Mouse (Mus musculus): ENCODE data around the gene Fndc7. TPM values are rescaled to one million over a fixed set of nuclear protein-coding genes. Genes with fewer than 3 reads are reported as not detected.

The Fndc7 gene
- total and polyA plus RNA-seq, 2 experiments from 2014 or later, result not detected

DNA sequence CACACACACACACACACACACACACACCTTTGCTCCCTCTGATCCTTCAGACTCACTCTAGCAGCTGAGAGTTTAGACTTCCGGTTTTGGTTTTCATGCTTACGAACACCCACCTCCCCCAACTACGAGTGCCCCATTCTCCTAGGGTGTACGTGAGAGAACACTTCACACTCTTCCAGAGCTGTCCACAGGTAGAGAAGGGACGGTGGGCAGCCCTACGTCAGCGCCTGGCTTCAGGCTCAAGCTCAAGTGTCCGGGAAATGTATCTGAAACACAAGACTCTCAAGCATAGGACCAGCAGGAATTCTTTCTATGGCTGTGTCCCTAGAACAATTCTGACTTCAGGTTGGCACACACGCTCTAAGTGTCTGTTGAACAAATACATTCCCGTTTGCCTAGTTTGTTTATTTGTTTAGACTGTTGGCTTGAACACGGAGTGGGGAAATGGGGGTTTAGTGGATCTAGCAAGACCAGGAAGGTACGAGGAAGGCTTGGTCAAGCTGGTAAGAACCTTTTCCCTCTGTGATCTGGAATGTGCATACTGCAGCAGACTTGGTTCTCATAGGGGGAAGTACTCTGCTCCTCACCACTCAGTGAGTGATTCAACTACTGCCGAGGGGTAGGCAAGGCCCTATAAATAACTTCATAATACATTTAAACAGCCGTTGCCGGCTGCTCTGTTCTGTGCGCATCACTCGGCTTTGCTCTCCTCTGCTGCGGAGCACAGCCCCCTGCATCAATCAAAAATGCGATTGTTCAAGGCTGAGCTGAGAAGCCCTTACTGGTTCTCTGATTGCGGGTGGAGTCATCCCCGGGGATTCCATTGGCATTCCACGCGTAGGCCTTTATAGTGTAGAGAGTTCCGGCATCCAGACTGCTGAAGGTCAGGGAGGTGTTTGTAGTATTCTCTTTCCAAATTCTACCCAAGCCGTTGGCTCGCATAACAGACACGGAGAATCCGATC lies 9.0 kb downstream of the Fndc7 start:
- H3K4me2 ChIP-seq (ENCODE audit: low read depth, low read length, poor library complexity, severe bottlenecking), result no peak overlapping the region
- no peak for ATAC-seq (ENCODE audit: low FRiP score)

DNA sequence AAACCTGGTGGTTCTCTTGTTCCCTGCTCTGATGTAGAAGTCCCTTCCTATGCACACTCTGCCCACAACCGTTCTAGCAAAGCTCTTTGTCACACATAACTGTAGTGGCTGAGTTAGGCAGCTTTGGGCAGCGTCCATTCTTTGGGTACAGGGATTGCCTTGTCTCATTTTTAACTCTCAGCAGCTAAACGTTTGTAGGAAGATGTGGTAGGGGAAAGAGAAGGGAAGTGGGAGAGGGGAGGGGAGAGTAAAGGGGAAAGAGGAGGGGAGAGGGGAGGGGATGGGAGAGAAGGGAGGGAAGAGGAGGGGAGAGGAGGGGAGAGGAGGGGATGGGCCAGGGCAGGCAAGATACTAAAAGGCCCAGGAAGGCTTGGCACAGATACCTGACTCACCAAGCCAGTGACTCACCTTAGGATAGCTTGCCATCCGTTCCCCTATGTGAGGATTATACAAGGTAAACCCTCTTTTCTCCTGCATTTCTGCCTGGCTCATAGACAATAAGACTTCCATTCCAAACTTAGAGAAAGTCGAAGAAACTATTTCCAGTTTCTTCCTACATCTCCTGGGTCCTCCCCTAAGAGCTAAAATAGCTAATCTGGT lies 9.9 kb downstream of the Fndc7 start:
- Histone ChIP-seq H3K4me1 (ENCODE audit: insufficient read depth, low read length) (no peaks in the 10 kb centered on the region), H3K9me3 (ENCODE audit: low read length) (no peaks in the 10 kb centered on the region), H3K36me3 (ENCODE audit: insufficient read depth, low read length) (no peaks in the 10 kb centered on the region), H3K4me2 (ENCODE audit: low read depth, low read length, poor library complexity, severe bottlenecking) (no peak overlapping the region), H3K9ac (replicated peaks; ENCODE audit: low read length, poor library complexity, severe bottlenecking) (no peak overlapping the region), H3K27ac (ENCODE audit: low read depth, low read length) (no peak overlapping the region), H3K4me3 (ENCODE audit: low read depth, low read length) (no peak overlapping the region), H3K27me3 (ENCODE audit: insufficient read depth, low read length) (no peaks in the 10 kb centered on the region)
- no peak for TF ChIP-seq CTCF (IDR thresholded peaks at IDR 0.05)
- ATAC-seq (ENCODE audit: low FRiP score), result no peak
- DNase-seq (ENCODE audit: low spot score), result no peak
- 56% methylated on average over 5 of the region's 5 CpGs for WGBS

More for the DNA sequence above, 9.0 kb downstream of the Fndc7 start:
- 75% methylated on average over 28 of the region's 28 CpGs for WGBS
- no peaks in the 10 kb centered on the region for H3K36me3 ChIP-seq (ENCODE audit: insufficient read depth, low read length)
- no peak for TF ChIP-seq CTCF (IDR thresholded peaks at IDR 0.05)
- H3K4me3 ChIP-seq (ENCODE audit: low read depth, low read length), result no peak overlapping the region
- no peaks in the 10 kb centered on the region for H3K27me3 ChIP-seq (ENCODE audit: insufficient read depth, low read length)
- peak; percentile 5 for DNase-seq (ENCODE audit: low spot score)
- no peak overlapping the region for H3K9ac ChIP-seq (replicated peaks; ENCODE audit: low read length, poor library complexity, severe bottlenecking)
- H3K9me3 ChIP-seq (ENCODE audit: low read length), result no peaks in the 10 kb centered on the region
- no peaks in the 10 kb centered on the region for H3K4me1 ChIP-seq (ENCODE audit: insufficient read depth, low read length)
- no peak overlapping the region for H3K27ac ChIP-seq (ENCODE audit: low read depth, low read length)

DNA sequence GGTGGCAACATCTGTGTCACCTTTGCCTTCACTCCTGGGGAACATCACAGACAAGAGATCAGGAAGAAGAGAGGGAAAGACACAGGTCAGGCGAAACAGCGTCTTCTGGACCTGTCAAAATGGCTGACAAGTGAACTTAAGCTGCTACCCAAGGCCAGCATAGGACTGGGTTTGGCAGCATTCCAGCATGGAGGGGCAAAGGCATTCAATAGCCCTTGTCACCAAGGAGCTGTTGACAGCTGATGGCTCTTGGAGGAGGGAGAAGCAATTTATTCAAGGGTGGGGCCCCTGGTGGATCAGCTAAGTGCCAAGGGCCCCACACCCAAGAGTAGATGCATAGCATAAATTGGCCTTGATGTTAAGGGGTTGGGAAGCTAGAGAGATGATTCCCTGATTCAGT lies 10.7 kb downstream of the Fndc7 start:
- no peaks in the 10 kb centered on the region for H3K4me1 ChIP-seq (ENCODE audit: insufficient read depth, low read length)
- H3K27me3 ChIP-seq (ENCODE audit: insufficient read depth, low read length), result no peaks in the 10 kb centered on the region
- 46% methylated on average over 2 of the region's 2 CpGs for WGBS
- DNase-seq (ENCODE audit: low spot score) (peak; percentile 20), ATAC-seq (ENCODE audit: low FRiP score) (no peak)
- no peak overlapping the region for H3K9ac ChIP-seq (replicated peaks; ENCODE audit: low read length, poor library complexity, severe bottlenecking)
- H3K27ac ChIP-seq (ENCODE audit: low read depth, low read length), result no peak overlapping the region
- no peak overlapping the region for H3K4me3 ChIP-seq (ENCODE audit: low read depth, low read length)
- no peak for TF ChIP-seq CTCF (IDR thresholded peaks at IDR 0.05)
- no peaks in the 10 kb centered on the region for H3K9me3 ChIP-seq (ENCODE audit: low read length)
- H3K4me2 ChIP-seq (ENCODE audit: low read depth, low read length, poor library complexity, severe bottlenecking), result no peak overlapping the region
- no peaks in the 10 kb centered on the region for H3K36me3 ChIP-seq (ENCODE audit: insufficient read depth, low read length)

GRCm38 (mm10) chr3:108870631-108871030 lies 19.2 kb downstream of the Fndc7 start:
- no peak overlapping the region for H3K4me2 ChIP-seq (ENCODE audit: low read depth, low read length, poor library complexity, severe bottlenecking)
- H3K27ac ChIP-seq (ENCODE audit: low read depth, low read length), result no peak overlapping the region
- H3K4me1 ChIP-seq (ENCODE audit: insufficient read depth, low read length), result no peaks in the 10 kb centered on the region
- ATAC-seq (ENCODE audit: low FRiP score), result no peak
- 80% methylated on average over 6 of the region's 6 CpGs for WGBS
- H3K4me3 ChIP-seq (ENCODE audit: low read depth, low read length), result no peak overlapping the region
- no peak overlapping the region for H3K9ac ChIP-seq (replicated peaks; ENCODE audit: low read length, poor library complexity, severe bottlenecking)
- H3K36me3 ChIP-seq (ENCODE audit: insufficient read depth, low read length), result no peaks in the 10 kb centered on the region
- no peaks in the 10 kb centered on the region for H3K27me3 ChIP-seq (ENCODE audit: insufficient read depth, low read length)
- no peak for TF ChIP-seq CTCF (IDR thresholded peaks at IDR 0.05)
- no peak for DNase-seq (ENCODE audit: low spot score)
- H3K9me3 ChIP-seq (ENCODE audit: low read length), result no peaks in the 10 kb centered on the region

DNA sequence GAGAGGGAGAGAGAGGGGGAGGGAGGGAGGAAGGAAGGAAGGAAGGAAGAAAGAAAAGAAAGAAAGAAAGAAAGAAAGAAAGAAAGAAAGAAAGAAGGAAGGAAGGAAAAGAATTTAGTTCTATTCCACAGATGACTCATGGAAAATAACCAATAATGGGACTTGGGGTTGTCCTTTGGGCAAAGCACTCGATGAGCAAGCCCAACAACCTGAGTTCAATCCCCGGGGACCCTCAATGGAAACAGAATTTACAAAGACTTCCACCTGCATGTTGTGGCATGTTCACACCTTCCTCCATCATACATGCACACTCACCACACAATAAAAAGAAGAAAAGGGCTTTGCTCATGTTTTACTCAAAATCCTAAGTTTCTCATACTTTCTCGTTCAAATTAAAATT lies 22.4 kb downstream of the Fndc7 start:
- Histone ChIP-seq H3K36me3 (ENCODE audit: insufficient read depth, low read length) (no peaks in the 10 kb centered on the region), H3K9ac (replicated peaks; ENCODE audit: low read length, poor library complexity, severe bottlenecking) (no peak overlapping the region)
- ATAC-seq (ENCODE audit: low FRiP score), result no peak

DNA sequence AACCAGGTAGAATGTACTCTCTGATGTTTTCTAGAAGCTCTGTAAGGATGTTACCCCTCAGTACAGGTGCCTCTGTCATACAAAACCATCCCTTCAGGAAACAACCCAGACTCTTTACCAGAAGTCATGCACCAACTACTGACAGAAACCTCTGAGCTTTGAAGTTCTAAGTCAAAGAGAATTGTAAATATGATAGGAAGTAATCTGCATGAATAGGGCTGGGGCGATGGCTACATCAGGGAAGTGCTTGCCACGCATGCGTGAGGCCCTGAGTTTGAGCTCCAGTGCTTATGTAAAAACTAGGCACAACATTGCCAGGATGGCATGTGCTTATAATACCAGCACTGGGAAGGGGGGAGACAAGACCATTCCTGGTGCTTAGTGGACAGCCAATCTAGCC lies 24.1 kb downstream of the Fndc7 start:
- ATAC-seq (ENCODE audit: low FRiP score) (no peak), DNase-seq (ENCODE audit: low spot score) (no peak)
- no peaks in the 10 kb centered on the region for H3K27me3 ChIP-seq (ENCODE audit: insufficient read depth, low read length)
- H3K4me3 ChIP-seq (ENCODE audit: low read depth, low read length), result no peak overlapping the region
- H3K27ac ChIP-seq (ENCODE audit: low read depth, low read length), result no peak overlapping the region
- no peaks in the 10 kb centered on the region for H3K9me3 ChIP-seq (ENCODE audit: low read length)
- no peaks in the 10 kb centered on the region for H3K4me1 ChIP-seq (ENCODE audit: insufficient read depth, low read length)
- 88% methylated on average over 3 of the region's 3 CpGs for WGBS
- H3K9ac ChIP-seq (replicated peaks; ENCODE audit: low read length, poor library complexity, severe bottlenecking), result no peak overlapping the region
- no peak overlapping the region for H3K4me2 ChIP-seq (ENCODE audit: low read depth, low read length, poor library complexity, severe bottlenecking)
- no peak for TF ChIP-seq CTCF (IDR thresholded peaks at IDR 0.05)
- no peaks in the 10 kb centered on the region for H3K36me3 ChIP-seq (ENCODE audit: insufficient read depth, low read length)

More for the DNA sequence above, 22.4 kb downstream of the Fndc7 start:
- Histone ChIP-seq H3K4me2 (ENCODE audit: low read depth, low read length, poor library complexity, severe bottlenecking) (no peak overlapping the region), H3K4me3 (ENCODE audit: low read depth, low read length) (no peak overlapping the region), H3K27me3 (ENCODE audit: insufficient read depth, low read length) (no peaks in the 10 kb centered on the region), H3K27ac (ENCODE audit: low read depth, low read length) (no peak overlapping the region), H3K4me1 (ENCODE audit: insufficient read depth, low read length) (no peaks in the 10 kb centered on the region), H3K9me3 (ENCODE audit: low read length) (no peaks in the 10 kb centered on the region)
- 91% methylated on average over 3 of the region's 3 CpGs for WGBS
- TF ChIP-seq CTCF (IDR thresholded peaks at IDR 0.05), result no peak
- no peak for DNase-seq (ENCODE audit: low spot score)

Measured in midbrain, postnatal 0 days (tissue).